Mouse (Mus musculus) limb, embryonic 15.5 days (tissue): ENCODE results near the gene Gh. TPM values are rescaled to one million over a fixed set of nuclear protein-coding genes. Genes with fewer than 3 reads are reported as not detected.

Experiments
- polyA plus RNA-seq: library from polyadenylated mRNA; unstranded; fragments of >200 nt; fragmentation: Nextera tagmentation; extraction: Ambion mirVana; gene quantifications from 2 replicates; pipeline ENCODE4 v1.2.1, GENCODE M21; 2015

Gh gene
- polyA plus RNA-seq, 1 experiment from 2014 or later: not detected

Other genes starting within 250 kb of the Gh start
- 8.3 and 10.1 TPM in 2 replicates for gene Taco1, start 235.8 kb downstream of the Gh start, polyA plus RNA-seq
- 21.6 and 27.2 TPM in 2 replicates for gene Map3k3, start 217.3 kb downstream of the Gh start, polyA plus RNA-seq
- 0.84 TPM in 1 of 2 replicates, not detected in the other for gene Gm10840, start 141.0 kb downstream of the Gh start, polyA plus RNA-seq
- gene Limd2, start 141.0 kb downstream of the Gh start, polyA plus RNA-seq: 202 and 221 TPM in 2 replicates
- gene Strada, start 99.7 kb downstream of the Gh start, polyA plus RNA-seq: 23.2 and 24.4 TPM in 2 replicates
- 83.6 and 89.9 TPM in 2 replicates for gene Ccdc47, start 85.5 kb downstream of the Gh start, polyA plus RNA-seq
- 68.9 and 74.0 TPM in 2 replicates for gene Ddx42, start 84.9 kb downstream of the Gh start, polyA plus RNA-seq
- gene Ftsj3, start 45.8 kb downstream of the Gh start, polyA plus RNA-seq: 50.8 and 52.7 TPM in 2 replicates
- 276 and 309 TPM in 2 replicates for gene Psmc5, start 45.7 kb downstream of the Gh start, polyA plus RNA-seq
- gene Smarcd2, start 28.9 kb downstream of the Gh start, polyA plus RNA-seq: 90.6 and 110 TPM in 2 replicates
- gene Tcam1, start 25.2 kb downstream of the Gh start, polyA plus RNA-seq: 0.41 and 0.53 TPM in 2 replicates
- 2.9 and 3.7 TPM in 2 replicates for gene Cd79b, start 12.9 kb upstream of the Gh start, polyA plus RNA-seq
- gene Scn4a, start 51.4 kb upstream of the Gh start, polyA plus RNA-seq: 0.46 and 1.8 TPM in 2 replicates
- 0.38 and 0.70 TPM in 2 replicates for gene Prr29, start 63.6 kb upstream of the Gh start, polyA plus RNA-seq
- 39.1 and 46.1 TPM in 2 replicates for gene Icam2, start 86.2 kb upstream of the Gh start, polyA plus RNA-seq
- gene Ern1, start 186.0 kb upstream of the Gh start, polyA plus RNA-seq: 5.9 and 6.6 TPM in 2 replicates